Mouse (Mus musculus): ENCODE data around the gene Frem2. TPM values are rescaled to one million over a fixed set of nuclear protein-coding genes. Genes with fewer than 3 reads are reported as not detected.

The Frem2 gene
- total and polyA plus RNA-seq, 3 experiments: 3.5 to 6.7 (median 5.3) TPM

DNA sequence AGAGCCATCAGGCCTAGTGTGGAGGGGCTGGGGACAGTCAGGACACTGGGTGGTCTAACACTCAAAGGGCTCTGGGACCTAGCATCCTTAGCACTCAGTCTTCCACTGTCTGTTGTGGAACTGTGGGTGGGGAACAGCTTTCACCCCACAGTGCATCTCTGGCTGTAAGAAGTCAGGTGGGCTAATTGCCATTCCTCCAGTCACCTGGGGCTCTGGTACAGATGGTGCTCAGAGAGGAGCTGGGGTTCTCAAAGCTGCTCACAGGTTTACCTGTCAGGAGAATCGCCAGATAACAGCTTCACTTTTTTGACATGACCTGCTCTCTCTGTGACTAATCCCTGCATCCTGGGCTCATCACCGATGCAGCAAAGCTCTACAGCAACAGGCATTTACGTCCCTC, 46.0 kb downstream of the Frem2 start:
- Histone ChIP-seq H3K4me1 (ENCODE audit: control insufficient read depth, insufficient read depth, low read length) (no peaks in the 10 kb centered on the region), H3K27ac (no peak overlapping the region), H3K36me3 (ENCODE audit: control insufficient read depth, insufficient read depth, low read length) (no peaks in the 10 kb centered on the region), H3K79me2 (replicated peaks; ENCODE audit: control insufficient read depth, insufficient read depth, low read length) (no peaks in the 10 kb centered on the region), H3K27me3 (ENCODE audit: control insufficient read depth, insufficient read depth, low read length) (no peaks in the 10 kb centered on the region), H3K9ac (ENCODE audit: low read depth, low read length) (no peak overlapping the region), H3K4me3 (no peak overlapping the region)
- WGBS: 76% methylated on average over 3 of the region's 3 CpGs
- intact Hi-C loops (cut with DNase I): loop anchor here (5.0 kb wide), 1 partner anchor 421 kb away; no protein-coding TSS in a partner anchor
- TF ChIP-seq EP300 (IDR thresholded peaks at IDR 0.05; ENCODE audit: insufficient read depth, low read depth, low read length) (no peak), CTCF (IDR thresholded peaks at IDR 0.05) (no peak), POLR2A (IDR thresholded peaks at IDR 0.05; ENCODE audit: insufficient read depth, low read depth, low read length) (no peak)
- no peak for DNase-seq

DNA sequence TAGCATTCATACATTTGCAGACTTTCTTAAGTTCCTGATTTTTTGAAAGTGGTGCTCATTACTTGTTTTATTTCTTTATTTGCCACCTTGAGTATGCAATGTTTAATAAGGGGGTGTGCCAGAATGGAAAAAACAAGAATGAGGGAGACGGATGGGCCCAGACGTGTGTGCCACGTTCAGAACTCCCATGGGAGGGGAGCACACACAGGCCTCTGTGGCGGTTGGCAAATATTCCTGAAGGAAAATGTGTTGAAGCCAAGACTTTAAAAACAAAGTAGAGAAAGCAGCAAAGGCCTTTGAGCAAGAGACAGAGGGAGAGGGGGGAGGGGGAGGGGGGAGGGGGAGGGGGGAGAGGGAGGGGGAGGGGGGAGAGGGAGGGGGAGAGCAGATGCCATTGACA, 47.3 kb downstream of the Frem2 start:
- Histone ChIP-seq H3K4me3 (no peak overlapping the region), H3K9ac (ENCODE audit: low read depth, low read length) (no peak overlapping the region), H3K27me3 (ENCODE audit: control insufficient read depth, insufficient read depth, low read length) (no peaks in the 10 kb centered on the region), H3K36me3 (ENCODE audit: control insufficient read depth, insufficient read depth, low read length) (no peaks in the 10 kb centered on the region), H3K4me1 (ENCODE audit: control insufficient read depth, insufficient read depth, low read length) (no peaks in the 10 kb centered on the region), H3K79me2 (replicated peaks; ENCODE audit: control insufficient read depth, insufficient read depth, low read length) (no peaks in the 10 kb centered on the region), H3K27ac (no peak overlapping the region)
- no peak for DNase-seq
- intact Hi-C loops (cut with DNase I): loop anchor here (5.0 kb wide), 1 partner anchor 422 kb away; no protein-coding TSS in a partner anchor
- TF ChIP-seq EP300 (IDR thresholded peaks at IDR 0.05; ENCODE audit: insufficient read depth, low read depth, low read length) (no peak), CTCF (IDR thresholded peaks at IDR 0.05) (no peak), POLR2A (IDR thresholded peaks at IDR 0.05; ENCODE audit: insufficient read depth, low read depth, low read length) (no peak)
- WGBS: 61% methylated on average over 4 of the region's 4 CpGs

DNA sequence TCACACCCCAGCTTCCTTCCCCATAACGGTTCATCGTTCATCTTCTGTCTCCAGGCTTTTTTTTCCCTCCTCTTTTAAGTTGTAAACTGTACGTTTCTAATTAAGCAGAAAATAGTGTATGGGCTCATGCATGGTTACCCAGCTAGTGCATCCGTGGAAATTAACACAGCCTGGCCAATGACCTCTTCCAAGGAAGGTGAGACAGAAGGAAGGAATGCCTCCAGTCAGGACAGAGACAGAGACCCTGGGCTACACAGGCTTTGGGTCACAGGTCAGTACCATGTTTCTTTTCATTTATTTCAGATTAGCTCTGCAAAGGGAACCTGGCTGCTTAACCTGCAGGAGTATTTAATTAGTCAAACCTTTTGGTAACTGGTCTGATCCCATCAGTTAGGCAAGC, 57.0 kb downstream of the Frem2 start:
- intact Hi-C loops (cut with DNase I): no loop called here
- Histone ChIP-seq H3K27ac (no peak overlapping the region), H3K4me3 (no peak overlapping the region), H3K9ac (ENCODE audit: low read depth, low read length) (no peak overlapping the region), H3K27me3 (ENCODE audit: control insufficient read depth, insufficient read depth, low read length) (no peaks in the 10 kb centered on the region), H3K79me2 (replicated peaks; ENCODE audit: control insufficient read depth, insufficient read depth, low read length) (no peaks in the 10 kb centered on the region), H3K4me1 (ENCODE audit: control insufficient read depth, insufficient read depth, low read length) (no peaks in the 10 kb centered on the region), H3K36me3 (ENCODE audit: control insufficient read depth, insufficient read depth, low read length) (no peaks in the 10 kb centered on the region)
- no peak for DNase-seq
- TF ChIP-seq EP300 (IDR thresholded peaks at IDR 0.05; ENCODE audit: insufficient read depth, low read depth, low read length) (no peak), CTCF (IDR thresholded peaks at IDR 0.05) (no peak), POLR2A (IDR thresholded peaks at IDR 0.05; ENCODE audit: insufficient read depth, low read depth, low read length) (no peak)
- WGBS: 69% methylated on average over 4 of the region's 4 CpGs

DNA sequence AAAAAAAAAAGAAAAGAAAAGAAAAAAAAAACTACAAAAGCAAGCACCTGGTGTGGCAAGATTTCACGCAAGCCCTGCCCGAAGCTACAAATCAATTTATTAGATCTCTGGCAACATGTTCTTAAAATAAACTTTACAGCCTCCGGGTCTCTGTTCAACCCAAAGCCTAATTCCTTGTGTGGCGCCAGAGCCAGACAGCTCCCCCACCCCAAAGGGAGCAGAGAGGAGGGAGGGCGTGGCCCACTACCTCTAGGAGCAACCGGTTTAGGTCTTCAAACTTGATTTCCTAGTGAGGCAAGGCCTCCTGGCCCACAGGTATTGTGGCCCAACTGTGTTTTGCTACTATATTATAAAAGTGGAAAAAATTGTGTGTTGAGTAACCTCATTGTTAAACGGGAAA, 57.8 kb downstream of the Frem2 start:
- TF ChIP-seq CTCF (IDR thresholded peaks at IDR 0.05) (no peak), POLR2A (IDR thresholded peaks at IDR 0.05; ENCODE audit: insufficient read depth, low read depth, low read length) (no peak), EP300 (IDR thresholded peaks at IDR 0.05; ENCODE audit: insufficient read depth, low read depth, low read length) (no peak)
- DNase-seq: no peak
- Histone ChIP-seq H3K36me3 (ENCODE audit: control insufficient read depth, insufficient read depth, low read length) (no peaks in the 10 kb centered on the region), H3K27ac (no peak overlapping the region), H3K27me3 (ENCODE audit: control insufficient read depth, insufficient read depth, low read length) (no peaks in the 10 kb centered on the region), H3K79me2 (replicated peaks; ENCODE audit: control insufficient read depth, insufficient read depth, low read length) (no peaks in the 10 kb centered on the region), H3K4me1 (ENCODE audit: control insufficient read depth, insufficient read depth, low read length) (no peaks in the 10 kb centered on the region), H3K9ac (ENCODE audit: low read depth, low read length) (no peak overlapping the region), H3K4me3 (no peak overlapping the region)
- intact Hi-C loops (cut with DNase I): no loop called here
- 60% methylated on average over 7 of the region's 7 CpGs for WGBS

DNA sequence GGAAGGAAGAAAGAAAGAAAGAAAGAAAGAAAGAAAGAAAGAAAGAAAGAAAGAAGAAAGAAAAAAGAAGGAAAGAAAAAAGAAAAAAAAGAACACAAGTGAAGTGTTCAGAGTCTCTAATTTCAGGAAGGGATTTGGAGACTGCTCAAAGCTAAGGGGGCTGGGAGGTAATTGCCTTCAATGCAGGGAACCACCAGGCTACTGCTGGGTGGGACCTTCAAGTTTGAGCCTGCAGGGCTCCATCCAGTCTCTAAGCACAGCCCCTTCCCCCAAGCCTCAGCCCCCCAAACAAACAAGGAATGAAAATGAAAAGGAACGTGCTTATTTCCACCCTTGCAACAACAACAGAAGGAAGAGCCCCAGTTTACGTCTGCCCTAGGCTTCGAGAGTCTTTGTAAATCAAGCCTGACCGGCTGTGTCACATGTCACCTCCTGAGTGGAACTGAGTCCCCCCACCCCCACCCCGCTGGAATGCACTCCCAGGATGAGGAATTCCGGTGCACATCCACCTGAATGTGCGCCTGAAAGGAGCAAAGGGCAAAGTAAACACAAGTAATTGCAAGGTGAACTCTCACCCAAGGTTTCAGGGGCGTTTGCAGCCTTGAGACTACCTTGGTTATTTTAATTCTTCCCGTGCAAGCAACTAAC, 58.9 kb downstream of the Frem2 start:
- TF ChIP-seq CTCF (IDR thresholded peaks at IDR 0.05) (no peak), POLR2A (IDR thresholded peaks at IDR 0.05; ENCODE audit: insufficient read depth, low read depth, low read length) (no peak), EP300 (IDR thresholded peaks at IDR 0.05; ENCODE audit: insufficient read depth, low read depth, low read length) (no peak)
- H3K27me3 ChIP-seq (ENCODE audit: control insufficient read depth, insufficient read depth, low read length): no peaks in the 10 kb centered on the region
- no peaks in the 10 kb centered on the region for H3K36me3 ChIP-seq (ENCODE audit: control insufficient read depth, insufficient read depth, low read length)
- intact Hi-C loops (cut with DNase I): no loop called here
- WGBS: 36% methylated on average over 9 of the region's 9 CpGs
- no peaks in the 10 kb centered on the region for H3K4me1 ChIP-seq (ENCODE audit: control insufficient read depth, insufficient read depth, low read length)
- no peak for DNase-seq
- no peak overlapping the region for H3K27ac ChIP-seq
- no peak overlapping the region for H3K4me3 ChIP-seq
- no peaks in the 10 kb centered on the region for H3K79me2 ChIP-seq (replicated peaks; ENCODE audit: control insufficient read depth, insufficient read depth, low read length)
- H3K9ac ChIP-seq (ENCODE audit: low read depth, low read length): no peak overlapping the region

DNA sequence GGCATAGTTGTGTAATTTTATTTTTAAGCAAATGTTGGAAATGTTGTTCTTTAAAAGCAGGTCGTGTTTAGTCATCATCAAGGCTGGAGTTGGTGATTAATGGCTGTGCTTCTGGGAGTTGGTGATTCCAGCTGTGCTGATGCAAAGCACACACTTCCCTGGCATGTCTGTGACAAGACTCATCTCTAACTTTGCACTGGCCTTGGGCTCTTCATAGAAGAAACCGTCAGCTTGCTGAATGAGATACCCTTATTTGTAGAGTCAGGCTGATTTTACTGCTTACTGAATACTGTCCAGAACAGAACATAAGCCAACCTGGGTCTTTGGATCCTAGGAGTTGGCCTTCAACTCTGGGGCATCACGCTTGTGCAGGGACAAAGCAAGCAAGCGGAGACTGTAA, 62.7 kb downstream of the Frem2 start:
- Histone ChIP-seq H3K27me3 (ENCODE audit: control insufficient read depth, insufficient read depth, low read length) (no peaks in the 10 kb centered on the region), H3K4me1 (ENCODE audit: control insufficient read depth, insufficient read depth, low read length) (no peaks in the 10 kb centered on the region), H3K79me2 (replicated peaks; ENCODE audit: control insufficient read depth, insufficient read depth, low read length) (no peaks in the 10 kb centered on the region), H3K27ac (no peak overlapping the region), H3K36me3 (ENCODE audit: control insufficient read depth, insufficient read depth, low read length) (no peaks in the 10 kb centered on the region), H3K4me3 (no peak overlapping the region), H3K9ac (ENCODE audit: low read depth, low read length) (no peak overlapping the region)
- no peak for DNase-seq
- TF ChIP-seq EP300 (IDR thresholded peaks at IDR 0.05; ENCODE audit: insufficient read depth, low read depth, low read length) (no peak), POLR2A (IDR thresholded peaks at IDR 0.05; ENCODE audit: insufficient read depth, low read depth, low read length) (no peak), CTCF (IDR thresholded peaks at IDR 0.05) (no peak)
- intact Hi-C loops (cut with DNase I): loop anchor here (5.0 kb wide), 1 partner anchor 33 kb away; no protein-coding TSS in a partner anchor
- WGBS: 77% methylated on average over 4 of the region's 4 CpGs
